Mouse (Mus musculus) splenic B cell, adult 2 months (primary cell): ENCODE measurements around the gene Lpp.

Experiments
- DNase-seq: peaks from one replicate; pipeline ENCODE4 v3.0.0-alpha.2; 2011; ENCODE audit warnings: low read depth, low spot score
- H3K27me3 ChIP-seq: 2 replicates; pipeline ENCODE4 v1.6.1; 2012; ENCODE audit warnings: mild to moderate bottlenecking, low read length, moderate library complexity, mixed read lengths; ENCODE audit not compliant: control insufficient read depth, poor library complexity, insufficient read depth, severe bottlenecking
- H3K36me3 ChIP-seq: 2 replicates; pipeline ENCODE4 v1.6.1; 2012; ENCODE audit warnings: mild to moderate bottlenecking, low read length, moderate library complexity, mixed read lengths; ENCODE audit not compliant: control insufficient read depth, poor library complexity, insufficient read depth, severe bottlenecking

Gene Lpp

DNA sequence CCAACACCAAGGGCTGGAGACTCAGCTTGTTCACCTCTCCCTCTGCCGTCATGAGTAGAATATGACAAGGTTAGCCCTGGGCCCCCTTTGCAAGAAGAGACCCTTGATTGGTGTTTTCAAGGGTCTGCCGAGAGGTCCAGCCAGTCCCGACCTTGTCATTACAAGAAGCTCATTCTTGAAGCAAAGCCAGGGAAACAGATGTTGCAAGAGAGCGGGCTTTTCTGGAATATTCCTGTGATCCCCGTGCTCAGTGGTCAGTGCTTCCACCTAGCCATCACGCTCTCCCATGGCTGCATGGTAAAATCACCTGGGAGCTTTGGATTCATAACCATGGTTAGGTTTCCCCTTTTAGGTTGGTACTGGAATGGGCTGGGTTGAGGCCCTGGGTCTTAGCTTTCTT is 89.3 kb downstream of the Lpp start:
- no peaks in the 10 kb centered on the region for H3K27me3 ChIP-seq
- H3K36me3 ChIP-seq = no peaks in the 10 kb centered on the region
- DNase-seq = no peak

DNA sequence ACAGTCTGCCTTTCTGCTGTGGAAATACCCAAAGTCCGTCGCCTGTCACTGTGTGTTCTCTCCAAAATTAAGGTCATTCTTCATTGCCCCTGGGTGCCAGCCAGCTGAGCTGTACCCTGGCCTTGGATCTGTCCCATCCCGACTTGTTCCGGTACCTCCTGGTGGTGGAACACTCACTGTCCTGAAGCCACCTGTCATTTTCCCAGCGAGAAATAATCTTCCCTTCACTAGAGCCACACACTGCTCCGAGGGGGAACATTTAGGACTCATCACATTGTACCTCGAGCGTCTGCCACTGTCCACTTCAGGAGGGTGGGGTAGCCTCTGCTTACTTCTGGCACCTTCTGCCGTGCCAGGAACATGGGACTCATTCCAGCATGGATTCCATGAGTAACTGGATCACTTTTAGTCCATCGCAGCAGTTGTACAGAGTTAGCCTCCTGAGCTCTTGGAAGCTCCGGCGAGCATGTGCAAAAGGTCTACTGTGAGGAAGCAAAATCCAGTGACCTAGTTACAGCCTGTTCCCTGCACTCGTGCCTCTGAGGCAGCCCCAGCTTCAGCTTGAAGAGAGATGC is 90.3 kb downstream of the Lpp start:
- no peak for DNase-seq
- Histone ChIP-seq H3K27me3 (no peaks in the 10 kb centered on the region), H3K36me3 (no peaks in the 10 kb centered on the region)

GRCm38 (mm10) chr16:24487782-24488241 is 94.5 kb downstream of the Lpp start:
- DNase-seq = peak; percentile 42
- Histone ChIP-seq H3K27me3 (no peaks in the 10 kb centered on the region), H3K36me3 (no peaks in the 10 kb centered on the region)

DNA sequence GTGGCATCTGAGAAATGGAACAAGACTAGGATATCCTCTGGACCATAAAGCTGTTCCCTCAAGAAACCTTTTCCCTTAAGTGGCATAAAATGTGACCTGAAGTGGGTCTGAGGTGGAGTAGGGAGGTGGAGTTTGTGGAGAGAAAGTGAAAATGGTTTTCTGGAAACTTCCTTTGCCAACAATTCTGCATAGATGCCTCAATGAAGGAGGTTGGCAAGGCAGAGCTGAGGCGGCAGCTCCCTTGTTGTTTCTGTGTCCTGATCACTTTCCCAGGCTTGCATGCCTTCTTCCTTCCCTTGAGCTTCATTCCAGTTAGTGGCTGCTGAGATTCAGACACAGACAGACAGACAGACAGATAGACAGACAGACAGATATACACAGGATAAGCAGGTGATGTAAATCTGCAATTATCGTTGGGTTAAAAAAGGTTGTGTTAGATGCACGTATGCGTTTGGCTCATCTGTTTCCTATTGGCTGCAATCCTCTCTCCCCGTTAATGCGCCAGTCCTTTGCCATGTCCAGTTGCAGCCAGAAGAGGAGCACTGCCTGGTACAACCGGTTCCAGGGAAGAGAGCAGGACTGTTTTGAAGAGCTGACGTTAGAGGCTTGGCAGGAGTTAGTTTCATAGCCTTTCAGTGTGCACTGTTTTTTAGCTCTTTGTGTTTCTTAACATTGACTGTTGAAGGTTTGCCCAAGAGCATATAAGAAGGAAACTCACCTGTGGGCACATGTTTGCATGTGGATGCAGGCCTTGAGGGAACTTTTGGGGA is 96.4 kb downstream of the Lpp start:
- no peaks in the 10 kb centered on the region for H3K27me3 ChIP-seq
- no peak for DNase-seq
- no peaks in the 10 kb centered on the region for H3K36me3 ChIP-seq

DNA sequence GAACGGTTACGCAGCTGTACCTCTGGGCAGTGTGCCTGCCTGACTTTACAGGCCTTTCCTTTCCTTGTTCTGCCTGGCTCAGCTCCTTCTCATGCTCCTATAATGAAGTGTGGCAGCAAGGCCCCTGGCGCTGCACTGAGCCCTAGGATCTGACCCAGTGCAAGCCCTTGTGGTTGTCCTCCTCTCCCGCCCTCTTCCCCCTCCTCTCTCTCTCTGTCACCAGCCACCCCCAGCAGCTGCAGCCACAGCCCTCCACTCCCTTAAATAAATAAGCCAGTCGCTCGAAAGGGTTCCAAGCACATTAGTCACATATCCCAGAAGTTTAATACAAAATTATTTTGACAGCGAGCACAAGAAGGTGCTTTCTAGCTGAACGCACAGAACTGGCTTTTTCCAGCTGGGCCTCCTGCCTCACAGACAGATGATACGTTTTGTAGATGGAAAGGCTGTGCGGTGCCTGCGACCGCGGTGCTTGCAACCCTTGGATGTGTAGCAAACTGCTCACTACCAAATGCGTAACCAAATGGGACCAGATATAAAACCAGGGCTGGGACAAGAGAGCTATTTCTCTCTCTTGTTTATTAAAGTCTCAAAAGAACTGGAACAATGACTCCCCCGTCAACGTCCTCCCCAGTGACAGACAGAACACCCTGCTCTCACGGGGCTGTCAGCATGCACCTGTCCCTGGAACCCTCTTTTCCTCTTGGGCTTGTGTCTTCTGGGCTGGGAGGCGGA is 97.6 kb downstream of the Lpp start:
- DNase-seq = no peak
- no peaks in the 10 kb centered on the region for H3K27me3 ChIP-seq
- H3K36me3 ChIP-seq = no peaks in the 10 kb centered on the region

- no peak for DNase-seq
- Histone ChIP-seq H3K27me3 (no peaks in the 10 kb centered on the region), H3K36me3 (no peaks in the 10 kb centered on the region)
Observed at GRCm38 (mm10) chr16:24491486-24491758, 98.1 kb downstream of the Lpp start.

DNA sequence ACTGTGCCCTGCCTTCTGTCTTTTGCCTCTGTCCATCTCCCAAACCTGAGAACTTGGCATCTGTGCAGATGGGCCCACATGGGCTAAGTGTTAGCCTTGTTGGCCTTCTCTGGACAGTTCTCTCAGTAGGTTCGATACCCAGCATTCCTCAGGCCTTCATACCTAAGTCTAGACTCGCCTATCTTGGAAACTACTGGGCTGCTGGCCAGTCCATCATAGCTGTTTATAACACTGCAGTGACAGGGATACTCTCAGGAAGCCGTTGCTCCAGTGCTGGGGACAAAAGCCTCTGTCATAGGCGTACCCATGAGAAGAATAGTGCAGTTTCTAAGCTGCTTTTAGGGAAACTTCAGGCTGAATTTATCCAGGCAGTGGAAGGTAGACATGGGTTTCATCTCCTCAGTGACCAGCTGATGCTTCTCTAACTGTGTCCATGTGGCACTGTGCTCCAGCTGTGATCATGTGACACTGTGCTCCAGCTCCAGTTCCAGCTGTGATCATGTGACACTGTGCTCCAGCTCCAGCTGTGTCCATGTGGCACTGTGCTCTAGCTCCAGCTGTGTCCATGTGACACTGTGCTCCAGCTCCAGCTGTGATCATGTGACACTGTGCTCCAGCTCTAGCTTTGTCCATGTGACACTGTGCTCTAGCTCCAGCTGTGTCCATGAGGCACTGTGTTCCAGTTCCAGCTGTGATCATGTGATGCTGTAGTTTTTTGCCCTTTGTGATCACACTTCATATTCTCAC is 99.1 kb downstream of the Lpp start:
- no peak for DNase-seq
- no peaks in the 10 kb centered on the region for H3K36me3 ChIP-seq

DNA sequence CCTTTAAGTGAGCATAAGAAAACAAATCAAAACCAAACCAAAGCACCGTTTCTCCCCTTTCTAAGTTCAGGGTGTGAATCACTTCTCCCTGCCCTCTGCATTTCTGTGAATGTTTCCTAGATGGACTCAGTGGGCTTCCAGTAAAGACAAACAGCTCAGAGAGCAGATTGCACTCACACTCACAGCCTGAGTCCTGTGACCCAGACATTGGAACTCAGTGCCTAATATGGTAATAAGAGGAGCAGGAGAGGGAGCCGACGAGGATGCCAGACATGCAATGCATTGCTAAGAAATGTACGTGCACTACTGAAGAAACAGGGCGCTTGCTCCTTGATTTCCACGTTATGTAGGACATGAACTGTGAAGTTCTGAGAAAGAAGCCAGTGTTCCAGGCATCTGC is 101.2 kb downstream of the Lpp start:
- DNase-seq = no peak
- H3K36me3 ChIP-seq = no peaks in the 10 kb centered on the region
- no peaks in the 10 kb centered on the region for H3K27me3 ChIP-seq

More for the DNA sequence above, 99.1 kb downstream of the Lpp start:
- H3K27me3 ChIP-seq = no peaks in the 10 kb centered on the region

DNA sequence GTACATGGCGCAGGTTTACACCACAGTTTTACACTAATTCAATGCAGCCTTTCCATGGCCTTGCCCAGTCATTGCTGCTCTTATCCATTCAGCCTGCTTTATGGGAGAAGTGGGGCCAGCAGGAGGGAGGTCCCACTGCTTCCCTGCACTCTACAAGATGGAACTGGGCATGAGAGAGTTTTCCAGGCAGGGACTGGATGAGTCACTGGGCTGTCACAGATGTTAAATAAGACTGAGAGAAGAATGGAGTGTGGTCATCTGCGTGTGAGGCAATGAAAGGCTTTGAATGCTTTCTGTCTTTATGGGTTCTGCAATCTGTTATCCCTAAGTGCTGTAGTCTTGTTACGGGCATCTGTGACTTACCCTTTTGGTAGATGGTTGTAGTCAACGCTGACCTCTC is 102.2 kb downstream of the Lpp start:
- no peaks in the 10 kb centered on the region for H3K36me3 ChIP-seq
- H3K27me3 ChIP-seq = no peaks in the 10 kb centered on the region
- no peak for DNase-seq

GRCm38 (mm10) chr16:24496635-24497034 is 103.3 kb downstream of the Lpp start:
- Histone ChIP-seq H3K36me3 (no peaks in the 10 kb centered on the region), H3K27me3 (no peaks in the 10 kb centered on the region)
- DNase-seq = no peak

DNA sequence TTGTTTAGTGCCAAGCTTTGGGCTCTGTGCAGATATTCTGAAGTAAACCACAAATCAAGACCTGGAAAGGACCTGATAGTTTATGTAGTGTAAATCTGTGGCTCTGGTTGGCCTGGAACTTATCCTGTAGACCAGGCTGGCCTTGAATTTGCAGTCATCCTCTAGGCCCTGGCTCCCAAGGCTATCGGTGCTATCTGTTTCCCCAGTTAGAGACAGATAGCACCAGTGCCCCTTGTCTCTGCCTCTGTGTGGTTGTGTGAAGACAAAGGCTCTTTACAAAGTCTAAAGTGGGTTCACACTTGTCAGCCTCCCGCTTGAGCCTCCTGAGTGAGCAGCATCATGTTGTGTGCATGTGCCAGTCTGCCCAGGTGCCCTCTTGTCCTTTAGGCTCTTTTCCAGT is 104.1 kb downstream of the Lpp start:
- DNase-seq = no peak
- no peaks in the 10 kb centered on the region for H3K36me3 ChIP-seq
- H3K27me3 ChIP-seq = no peaks in the 10 kb centered on the region

GRCm38 (mm10) chr16:24498103-24498659 is 104.9 kb downstream of the Lpp start:
- Histone ChIP-seq H3K27me3 (no peaks in the 10 kb centered on the region), H3K36me3 (no peaks in the 10 kb centered on the region)
- DNase-seq = no peak

GRCm38 (mm10) chr16:24501197-24501596 is 107.9 kb downstream of the Lpp start:
- Histone ChIP-seq H3K27me3 (no peaks in the 10 kb centered on the region), H3K36me3 (no peaks in the 10 kb centered on the region)
- no peak for DNase-seq

DNA sequence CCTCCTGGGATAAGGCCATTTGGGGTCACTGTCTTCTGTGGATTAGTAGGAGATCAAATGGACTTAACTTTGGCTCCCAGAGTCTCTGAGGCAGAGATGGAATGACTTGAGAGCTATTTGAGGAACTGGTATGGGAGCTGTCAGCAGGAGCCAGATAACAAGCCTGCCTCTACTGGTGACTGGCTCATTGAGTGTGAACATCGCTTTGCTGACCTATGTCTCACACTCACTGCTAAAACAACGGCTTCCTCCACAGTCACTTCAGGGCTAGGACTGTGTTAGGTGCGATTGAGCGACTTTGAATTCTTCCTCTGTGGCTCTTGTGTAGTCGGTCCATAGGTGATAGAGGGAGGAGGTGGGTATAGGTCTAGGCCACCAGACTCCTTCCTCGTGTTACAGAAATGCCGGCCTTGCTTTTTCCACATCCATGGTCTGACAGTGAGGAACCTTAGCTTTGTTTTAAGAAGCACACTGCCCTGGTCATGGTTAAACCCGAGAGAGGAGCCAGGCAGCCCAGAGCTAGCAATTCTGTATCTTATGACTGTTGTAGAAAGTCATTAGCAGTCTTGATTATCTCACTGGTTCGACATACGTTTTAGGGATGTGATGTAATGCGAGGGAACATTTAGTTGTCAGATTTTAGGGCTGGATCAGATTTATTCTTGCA is 108.5 kb downstream of the Lpp start:
- no peak for DNase-seq
- Histone ChIP-seq H3K27me3 (no peaks in the 10 kb centered on the region), H3K36me3 (no peaks in the 10 kb centered on the region)
